Mouse (Mus musculus): ENCODE measurements at regions not wholly inside any gene's neighbourhood (a gene's known extent, or its start where the extent isn't known, plus 50 kb on each side); places are given as distances from the start of the nearest gene placed in this dataset.

GRCm38 (mm10) chr3:131917734-131918534 is 167.2 kb upstream of the Dkk2 start:
- in situ Hi-C loops (cut with MboI, MseI): loop anchor here (25.0 kb wide), 1 partner anchor 556 kb away; no protein-coding TSS in a partner anchor

DNA sequence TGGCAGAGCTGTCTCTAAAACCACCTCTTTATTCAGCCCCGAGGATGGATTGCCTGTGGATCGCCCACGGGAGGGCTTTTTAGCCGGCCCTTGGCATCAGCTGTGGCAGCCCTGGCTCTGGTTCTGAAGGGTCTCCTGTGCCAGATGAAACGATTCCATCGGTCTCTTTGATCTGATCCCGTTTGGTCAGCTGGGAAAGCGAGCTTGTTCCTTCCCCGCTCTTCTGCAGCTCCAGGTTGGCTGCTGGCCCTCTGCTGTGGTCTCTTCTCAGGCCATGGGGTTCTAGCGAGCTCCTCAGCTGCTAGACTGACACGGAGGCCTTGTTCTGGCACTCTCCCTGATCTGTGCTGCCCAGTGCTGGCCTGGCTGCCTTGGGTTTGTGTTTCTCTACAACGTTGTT is 165.6 kb upstream of the Dkk2 start:
- in situ Hi-C loops (cut with MboI, MseI): loop anchor here (25.0 kb wide), 1 partner anchor 557 kb away; no protein-coding TSS in a partner anchor

- in situ Hi-C loops (cut with MboI, MseI): loop anchor here (25.0 kb wide), 1 partner anchor 559 kb away; no protein-coding TSS in a partner anchor
These were observed 163.9 kb upstream of the Dkk2 start for GRCm38 (mm10) chr3:131921161-131921560.

DNA sequence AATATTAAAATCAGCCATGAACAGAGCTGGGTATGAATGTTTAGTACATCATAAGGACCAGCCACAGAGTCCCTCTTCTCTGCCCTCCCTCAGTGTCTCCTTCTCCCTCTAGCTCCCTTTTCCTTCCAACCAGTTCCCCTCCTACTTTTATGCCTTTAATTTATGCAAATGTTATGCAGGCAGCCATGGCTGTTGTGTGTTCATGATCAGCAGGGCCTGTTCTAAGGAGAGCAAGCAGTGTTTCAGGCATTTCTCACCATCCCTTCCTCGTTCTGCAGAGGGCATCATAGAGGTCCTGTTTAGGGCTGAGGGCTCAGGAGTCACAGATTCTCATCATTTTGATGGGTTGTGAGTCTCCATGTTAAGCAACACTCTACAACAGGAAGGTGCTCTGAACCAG is 162.4 kb upstream of the Dkk2 start:
- in situ Hi-C loops (cut with MboI, MseI): loop anchor here (25.0 kb wide), 1 partner anchor 560 kb away; no protein-coding TSS in a partner anchor

DNA sequence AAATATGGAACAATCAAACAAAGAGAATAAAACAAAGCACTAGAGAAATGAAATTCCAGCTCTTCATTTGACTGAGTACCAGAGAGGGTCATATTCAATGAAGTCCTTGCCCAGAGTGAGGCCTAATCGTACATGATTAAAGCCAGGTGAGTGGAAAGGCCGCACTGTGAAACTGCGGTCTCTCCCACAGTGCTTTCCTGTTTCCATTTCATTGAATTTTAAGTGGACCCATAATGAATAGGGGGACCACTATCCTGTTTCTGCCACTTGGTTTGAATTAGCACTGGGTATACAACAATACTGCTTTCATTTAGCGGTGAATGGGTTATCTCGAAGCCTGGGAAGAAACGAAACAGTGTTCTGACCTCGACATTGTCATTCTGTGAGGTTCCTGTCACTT is 144.2 kb upstream of the Dkk2 start:
- in situ Hi-C loops (cut with MboI, MseI): no loop called here

DNA sequence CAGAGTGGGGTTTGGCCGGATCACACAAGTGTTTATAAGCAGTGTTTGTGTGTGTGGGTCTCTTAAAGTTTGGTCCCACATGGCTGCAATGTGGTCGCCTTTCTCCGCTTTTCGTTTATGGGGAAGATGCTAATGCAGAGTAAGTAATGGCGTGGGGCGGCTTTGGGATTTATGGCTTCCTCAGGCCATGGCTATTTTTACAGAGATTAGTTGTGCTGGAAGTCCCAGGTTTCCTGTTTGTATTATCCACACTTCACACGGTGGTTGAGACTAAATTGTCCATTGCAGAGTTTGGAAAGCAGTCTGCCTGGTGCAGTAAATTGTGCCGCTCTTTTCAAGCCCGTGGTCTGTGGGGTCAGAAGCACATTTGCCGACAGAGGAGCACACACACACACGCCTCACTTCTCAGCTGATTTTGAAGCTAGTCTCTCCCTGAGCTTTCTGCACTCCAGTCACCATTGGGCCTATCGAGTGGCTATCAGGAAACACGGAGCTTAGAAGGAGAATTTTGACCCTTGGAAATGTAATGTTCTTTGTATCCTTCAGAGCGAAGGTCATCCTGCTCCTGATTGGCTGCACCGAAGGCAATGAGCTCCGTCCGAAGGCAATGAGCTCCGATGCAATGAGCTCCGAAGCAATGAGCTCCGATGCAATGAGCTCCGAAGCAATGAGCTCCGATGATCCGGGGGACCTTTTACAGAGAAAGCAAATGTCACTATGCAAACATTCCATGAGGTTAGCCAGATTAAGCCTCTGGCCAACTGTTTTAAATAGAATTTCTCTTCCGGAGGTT is 142.9 kb upstream of the Dkk2 start:
- in situ Hi-C loops (cut with MboI, MseI): no loop called here

DNA sequence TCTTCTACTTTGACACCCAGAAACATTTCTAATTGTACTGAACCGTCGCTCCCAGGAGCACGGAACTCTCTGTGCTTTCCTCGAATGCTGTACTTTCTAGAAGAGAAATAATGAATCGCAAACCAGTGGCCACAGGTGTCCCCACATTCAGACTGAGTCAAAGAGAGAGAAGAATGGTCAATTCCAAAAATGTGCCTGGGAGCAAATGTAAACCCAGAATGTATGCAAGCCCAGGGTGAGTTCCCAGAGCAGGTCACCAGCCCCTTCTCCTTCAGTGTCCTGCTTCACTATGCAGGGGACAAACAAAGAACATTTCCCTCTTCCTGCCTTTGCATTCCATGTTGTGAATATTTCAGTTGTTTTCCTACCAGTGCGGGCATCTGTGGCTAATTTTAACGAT is 141.7 kb upstream of the Dkk2 start:
- in situ Hi-C loops (cut with MboI, MseI): no loop called here

DNA sequence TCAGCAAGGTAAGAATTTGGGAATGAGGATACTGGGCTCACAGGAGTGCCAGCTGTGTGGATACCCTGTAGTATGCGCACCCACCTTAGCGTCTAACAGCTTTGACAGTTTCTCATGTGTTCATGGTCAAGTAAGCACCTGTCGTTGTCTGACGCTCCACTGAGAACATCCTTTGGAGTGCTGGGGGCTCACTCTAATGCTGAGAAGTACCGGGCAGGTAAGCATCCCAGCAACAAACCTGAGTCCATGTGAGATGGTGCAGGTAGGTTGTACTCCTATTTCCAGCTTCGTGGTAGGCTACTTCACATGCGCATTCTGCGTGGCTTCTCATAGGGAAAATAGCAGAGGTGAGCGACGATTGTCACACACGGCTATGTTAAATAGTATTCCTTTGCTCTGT is 129.3 kb upstream of the Dkk2 start:
- in situ Hi-C loops (cut with MboI, MseI): no loop called here

DNA sequence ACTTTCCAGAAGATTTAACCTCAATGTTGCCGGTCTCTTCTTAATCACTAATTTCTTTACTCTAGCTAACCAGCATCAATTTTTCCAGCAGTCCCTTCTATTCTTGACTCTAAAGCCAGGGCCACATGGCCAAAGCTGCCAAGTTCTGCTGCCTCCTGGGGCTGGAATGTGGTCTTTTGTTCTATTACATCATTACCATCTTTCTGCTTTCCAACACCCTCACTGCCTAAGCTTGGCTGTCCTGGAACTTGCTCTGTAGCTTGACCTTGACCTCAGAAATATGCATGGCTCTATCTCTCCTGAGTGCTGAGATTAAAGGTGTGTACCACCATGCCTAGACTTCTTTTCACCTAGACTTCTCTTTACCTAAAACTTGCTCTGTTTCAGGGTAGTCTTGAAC is 124.5 kb upstream of the Dkk2 start:
- in situ Hi-C loops (cut with MboI, MseI): no loop called here

DNA sequence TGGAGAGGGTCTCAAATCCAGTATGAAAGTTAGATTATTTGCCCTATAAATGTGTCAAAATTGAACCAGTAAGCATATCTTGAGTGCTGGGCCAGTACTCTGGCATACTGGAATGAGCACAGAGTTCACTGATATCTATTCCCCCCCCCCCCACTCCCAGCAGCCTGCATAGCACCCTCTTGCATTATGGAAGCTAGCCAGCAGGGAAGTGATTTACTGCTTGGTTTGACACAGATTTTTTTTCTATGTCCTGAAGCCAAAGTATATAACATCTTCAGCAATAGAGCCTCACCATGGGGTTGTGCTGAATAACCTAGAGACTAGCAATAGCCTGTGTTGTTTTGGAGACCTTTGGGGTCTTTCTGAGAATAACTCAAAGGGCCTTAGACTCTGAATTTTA is 123.5 kb upstream of the Dkk2 start:
- in situ Hi-C loops (cut with MboI, MseI): no loop called here

DNA sequence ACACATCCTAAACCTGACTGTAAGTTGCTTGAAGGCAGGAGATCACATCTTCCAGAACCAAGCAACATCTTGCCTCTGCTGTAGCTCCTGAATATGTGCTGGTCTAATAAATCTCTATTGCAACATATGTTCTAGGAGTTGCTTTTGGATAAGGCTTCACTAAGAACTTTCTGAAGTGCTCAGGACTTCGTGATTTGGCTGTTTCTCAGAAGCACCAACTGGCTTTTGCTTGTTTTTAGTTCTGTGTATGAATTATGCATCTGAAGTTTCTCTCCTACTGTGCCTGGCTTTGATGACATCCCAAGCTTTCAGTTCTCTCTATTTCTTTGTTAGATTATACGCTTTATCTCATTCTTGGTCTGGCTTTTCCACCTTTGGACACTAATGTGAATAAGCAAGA is 122.2 kb upstream of the Dkk2 start:
- in situ Hi-C loops (cut with MboI, MseI): no loop called here

DNA sequence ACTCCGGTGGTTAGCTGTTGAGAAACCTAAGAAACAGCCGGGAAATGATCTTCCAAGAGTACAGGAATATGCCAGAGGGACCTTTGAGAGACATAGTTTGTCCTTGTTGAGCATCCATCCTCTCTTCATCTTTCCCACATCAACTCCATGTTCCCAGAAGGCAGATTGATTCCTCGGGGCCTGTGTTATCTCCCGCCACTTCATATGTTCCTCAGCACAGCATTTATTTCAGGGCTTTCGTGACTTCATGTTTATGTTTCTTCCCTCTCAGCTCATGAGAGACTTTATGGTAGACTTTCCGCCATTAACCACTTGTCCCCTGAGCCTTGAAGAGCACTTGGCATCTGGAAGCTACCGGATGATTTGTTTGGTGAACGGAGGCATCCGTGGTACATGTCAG is 120.1 kb upstream of the Dkk2 start:
- in situ Hi-C loops (cut with MboI, MseI): no loop called here

GRCm38 (mm10) chr3:131965456-131966160 is 119.5 kb upstream of the Dkk2 start:
- in situ Hi-C loops (cut with MboI, MseI): no loop called here

GRCm38 (mm10) chr3:131967288-131967687 is 117.8 kb upstream of the Dkk2 start:
- in situ Hi-C loops (cut with MboI, MseI): no loop called here

DNA sequence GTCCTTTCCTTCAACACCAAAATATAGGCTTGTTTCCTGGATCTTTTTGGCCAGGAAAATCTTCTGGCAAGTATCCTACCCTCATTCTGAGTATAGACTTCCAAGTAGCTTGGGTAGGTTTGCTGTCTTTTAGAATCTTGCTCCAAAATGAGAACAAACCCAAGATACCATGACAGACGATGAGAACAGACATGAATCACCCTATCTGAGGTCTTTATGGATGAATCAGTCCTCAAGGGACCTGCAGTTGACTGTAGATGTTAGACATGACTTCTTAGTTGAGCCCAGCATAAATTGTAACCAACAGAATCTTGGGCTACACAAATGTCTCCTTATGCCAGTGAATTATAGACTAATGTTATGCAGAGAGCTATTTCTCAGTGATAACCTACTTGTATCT is 114.3 kb upstream of the Dkk2 start:
- in situ Hi-C loops (cut with MboI, MseI): no loop called here

- in situ Hi-C loops (cut with MboI, MseI): no loop called here
These were observed 109.0 kb upstream of the Dkk2 start for GRCm38 (mm10) chr3:131975940-131976628.

DNA sequence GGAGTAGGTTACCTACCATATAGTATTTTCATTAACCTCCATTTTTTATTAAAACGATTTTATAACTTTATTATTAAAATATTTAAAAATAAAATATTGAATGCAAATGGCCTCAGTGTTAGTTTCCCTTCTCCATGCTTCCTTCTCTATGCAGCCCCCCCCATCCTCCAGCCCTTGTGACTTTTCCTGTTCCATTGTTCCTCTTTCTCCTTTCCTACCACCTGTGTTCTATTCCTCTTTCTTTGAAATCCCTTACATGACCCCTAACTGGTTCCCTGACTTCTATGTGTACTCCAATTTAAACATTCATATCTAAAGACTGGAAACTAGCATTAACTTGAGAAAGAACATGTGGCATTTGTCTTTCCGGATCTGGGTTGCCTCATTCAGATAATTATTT is 101.8 kb upstream of the Dkk2 start:
- in situ Hi-C loops (cut with MboI, MseI): no loop called here

- in situ Hi-C loops (cut with MboI, MseI): no loop called here
These were observed 86.1 kb upstream of the Dkk2 start for GRCm38 (mm10) chr3:131998838-131999613.

DNA sequence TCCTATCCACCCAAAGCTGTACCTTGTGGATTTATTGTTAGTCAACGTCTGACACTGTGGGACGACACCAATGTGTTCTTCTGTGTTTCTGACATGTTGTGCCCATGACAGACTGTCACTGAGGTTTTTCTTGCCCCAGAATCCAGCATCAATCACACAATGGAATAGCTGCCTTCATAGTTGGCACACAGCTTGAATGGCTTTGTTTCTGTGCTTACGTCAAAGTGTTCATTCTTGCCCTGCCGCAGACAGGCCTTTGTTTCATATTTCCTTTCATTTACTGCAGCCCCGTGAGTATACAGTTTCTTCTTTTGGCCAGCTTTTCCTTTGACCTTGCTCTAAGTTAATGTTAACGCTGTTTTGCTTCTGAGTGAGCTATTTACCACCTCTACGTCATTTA is 78.9 kb upstream of the Dkk2 start:
- in situ Hi-C loops (cut with MboI, MseI): no loop called here

- in situ Hi-C loops (cut with MboI, MseI): no loop called here
These were observed 78.2 kb upstream of the Dkk2 start for GRCm38 (mm10) chr3:132006912-132007311.

- in situ Hi-C loops (cut with MboI, MseI): no loop called here
These were observed 77.7 kb upstream of the Dkk2 start for GRCm38 (mm10) chr3:132007356-132007755.
